Mouse (Mus musculus) heart, postnatal 4 days (tissue): ENCODE results near the gene Slc2a13. TPM values are rescaled to one million over a fixed set of nuclear protein-coding genes. Genes with fewer than 3 reads are reported as not detected.

Experiments
- DNase-seq: peaks from one replicate; pipeline ENCODE4 v3.0.0; 2021
- total RNA-seq, 2 experiments: library from RNA; stranded (reverse); gene quantifications; 2 replicates each; pipeline ENCODE4 v1.2.3; 2021

Gene Slc2a13
- total RNA-seq, 2 experiments from 2014 or later: 3.2 to 3.3 TPM

DNA sequence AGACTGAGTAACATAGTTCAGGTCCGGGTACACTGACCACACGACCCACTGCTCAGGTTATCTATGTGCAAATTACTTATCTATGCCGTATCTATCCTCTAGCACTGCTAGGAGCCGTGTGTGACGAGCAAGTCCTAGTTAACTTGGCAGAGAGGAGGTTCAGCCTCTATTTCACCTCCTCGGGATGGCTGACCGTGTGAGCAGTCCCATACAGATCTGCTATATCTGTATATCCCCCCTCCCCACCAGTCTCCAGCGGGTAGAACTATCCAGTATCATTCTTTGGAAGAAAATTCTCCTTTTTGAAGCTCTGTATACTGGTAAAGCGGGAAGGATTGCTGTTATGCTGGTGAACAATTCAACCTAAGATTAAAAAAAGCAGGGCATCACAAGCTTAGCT is 70.8 kb downstream of the Slc2a13 start:
- no peak for DNase-seq

DNA sequence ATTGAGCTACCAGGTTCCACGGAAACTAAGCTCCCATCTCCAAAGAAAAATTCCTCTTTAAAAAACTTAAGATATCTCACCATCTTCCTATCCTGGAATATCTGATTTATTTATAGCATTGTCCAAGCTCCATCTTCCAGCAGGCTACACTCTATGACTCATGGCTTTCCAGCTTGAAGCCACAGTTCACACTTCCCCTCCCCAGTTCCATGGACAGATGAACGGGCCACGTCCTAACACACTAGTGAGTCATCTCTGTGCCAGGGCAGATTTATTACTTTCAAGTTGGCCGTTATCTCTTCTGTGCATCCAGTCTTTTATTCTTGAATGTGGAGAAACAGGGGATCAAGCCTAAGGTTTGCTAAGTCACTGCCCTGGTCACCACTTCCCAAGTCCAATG is 78.0 kb downstream of the Slc2a13 start:
- no peak for DNase-seq

- no peak for DNase-seq
These were observed 93.0 kb downstream of the Slc2a13 start for GRCm38 (mm10) chr15:91479924-91480615.

GRCm38 (mm10) chr15:91477766-91478165 is 95.3 kb downstream of the Slc2a13 start:
- DNase-seq: peak; percentile 63

DNA sequence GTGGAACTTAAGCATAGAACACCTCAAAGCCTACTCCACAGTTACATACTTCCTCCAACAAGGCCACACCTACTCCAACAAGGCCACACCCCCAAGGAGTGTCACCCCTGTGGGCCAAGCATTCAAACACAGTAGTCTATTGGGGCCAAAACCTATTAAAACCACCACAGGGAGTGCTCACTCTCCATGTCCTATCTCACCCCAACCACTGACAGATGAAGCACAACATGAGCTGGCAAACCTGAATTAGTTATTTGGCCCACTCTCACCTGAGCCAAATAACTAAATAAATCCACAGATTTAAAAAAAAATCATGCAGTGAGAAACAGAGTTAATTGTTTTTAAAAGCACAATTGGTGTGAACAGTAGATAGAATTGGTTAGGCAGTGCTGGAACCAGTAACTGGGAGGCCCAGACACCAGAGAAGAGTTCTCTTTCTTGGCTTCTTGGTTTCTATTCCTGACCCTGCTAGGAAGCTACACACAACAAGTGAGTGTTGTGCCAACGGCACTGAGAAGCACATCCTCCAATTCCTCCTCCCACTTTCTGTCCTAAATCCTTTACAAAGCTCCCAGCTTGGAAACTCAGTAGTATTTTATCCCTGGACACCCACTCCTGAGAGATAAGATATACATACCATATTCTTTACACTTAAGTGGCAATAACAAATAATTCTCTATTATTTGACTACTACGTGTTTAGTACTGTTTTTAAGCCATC is 99.2 kb downstream of the Slc2a13 start:
- DNase-seq: no peak

DNA sequence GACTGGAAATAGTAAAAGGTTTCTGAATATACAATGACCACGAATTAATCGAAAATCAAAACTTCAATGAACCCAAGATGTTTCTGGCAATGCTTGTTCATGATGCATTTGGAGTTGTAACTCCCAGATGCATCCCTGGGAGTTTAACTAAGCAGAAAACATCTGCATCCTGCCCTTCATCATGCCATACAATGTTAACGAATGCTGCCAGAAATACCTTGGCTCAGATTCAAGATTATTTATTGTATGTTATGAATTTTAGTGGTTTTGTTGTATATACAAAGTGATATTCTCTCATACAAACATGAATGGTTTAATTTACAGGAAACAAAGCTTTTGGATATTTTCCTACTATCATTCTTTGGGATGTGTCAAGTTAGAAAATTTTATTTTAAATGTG is 107.7 kb downstream of the Slc2a13 start:
- no peak for DNase-seq

- no peak for DNase-seq
These were observed 109.1 kb downstream of the Slc2a13 start for GRCm38 (mm10) chr15:91463857-91464435.

DNA sequence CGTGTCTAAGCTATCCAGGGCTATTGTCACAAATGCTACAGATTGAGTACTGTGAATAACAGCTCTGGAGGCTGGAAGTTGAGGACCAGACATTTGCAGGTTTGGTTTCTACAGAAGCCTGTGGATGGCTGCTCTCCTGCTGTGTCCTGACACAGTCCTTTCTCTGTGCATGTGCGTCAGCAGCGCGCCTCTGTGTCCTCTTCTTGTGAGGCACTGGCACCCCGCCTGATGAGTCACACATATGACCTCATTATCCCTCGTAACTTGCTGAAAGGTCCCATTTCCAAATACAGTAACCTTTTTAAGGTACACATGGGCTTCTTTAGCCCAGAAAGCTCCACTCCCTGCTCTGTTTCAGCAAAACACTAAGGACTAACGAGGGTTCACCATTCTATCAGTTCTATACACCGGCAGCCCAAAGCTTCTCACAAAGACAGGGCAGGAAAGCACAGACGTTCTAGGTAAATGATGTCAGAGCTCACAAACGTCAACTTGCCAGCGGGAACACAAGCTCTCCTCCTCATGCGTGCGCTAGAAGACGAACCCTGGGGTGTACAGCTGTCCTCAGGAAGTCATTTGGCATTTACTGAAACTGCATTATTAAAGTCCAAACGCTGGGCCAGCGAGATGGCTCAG is 109.9 kb downstream of the Slc2a13 start:
- DNase-seq: peak; percentile 36

DNA sequence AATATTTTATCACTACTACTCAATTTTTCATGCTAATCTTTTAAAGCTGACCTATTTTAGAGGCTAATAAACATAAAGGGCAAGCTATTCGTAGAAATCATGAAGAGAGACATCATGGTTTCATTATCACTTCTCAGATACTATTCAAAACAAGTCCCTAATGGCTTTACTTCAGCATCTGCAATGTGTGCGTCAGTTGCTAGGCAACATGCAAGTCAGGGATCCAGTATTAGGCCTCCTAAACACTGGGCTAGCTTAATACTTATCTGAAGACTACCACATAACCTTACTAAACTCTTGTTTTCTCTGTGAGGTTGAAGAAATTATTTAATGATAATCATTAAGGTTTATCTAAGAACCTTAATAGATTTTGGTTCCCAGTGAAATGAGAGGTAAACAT is 111.1 kb downstream of the Slc2a13 start:
- no peak for DNase-seq

DNA sequence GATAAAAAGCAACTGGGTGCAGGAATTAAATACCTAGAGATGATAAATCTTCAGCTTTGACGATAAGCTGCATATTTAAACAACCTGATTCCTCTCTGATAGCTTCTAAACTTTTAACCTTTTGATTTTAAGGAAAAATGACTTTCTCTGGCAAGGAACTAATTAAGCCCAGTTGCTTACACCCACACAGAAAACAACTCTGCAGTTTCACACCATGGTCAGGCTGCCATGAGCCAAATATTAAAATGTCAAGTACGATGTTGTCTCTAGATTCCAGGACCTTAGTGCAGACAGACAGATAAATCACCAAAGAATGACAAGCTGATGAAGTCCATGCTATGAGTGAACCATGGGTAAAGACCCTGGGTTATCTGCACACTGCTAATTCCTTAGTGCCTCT is 115.9 kb downstream of the Slc2a13 start:
- no peak for DNase-seq

GRCm38 (mm10) chr15:91445399-91445798 is 127.7 kb downstream of the Slc2a13 start:
- no peak for DNase-seq

DNA sequence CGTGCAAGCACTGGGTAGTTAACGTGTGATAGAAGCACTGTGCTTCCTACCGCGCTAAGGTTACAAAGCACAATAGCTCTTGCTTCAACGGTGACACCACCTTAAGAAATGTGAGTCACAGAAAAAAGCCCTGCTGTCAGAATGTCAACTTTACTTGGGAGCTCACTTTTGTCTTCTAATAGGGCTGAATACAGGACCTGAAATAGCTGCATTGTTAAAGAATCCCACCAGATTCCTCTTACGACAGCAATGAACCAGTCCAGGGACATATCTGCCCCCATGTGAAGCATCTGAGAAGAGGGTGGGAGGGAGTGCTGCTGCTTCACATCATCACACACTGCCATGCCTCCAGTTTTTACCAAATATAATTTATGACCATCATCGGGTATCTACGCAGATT is 129.6 kb downstream of the Slc2a13 start:
- no peak for DNase-seq

- no peak for DNase-seq
These were observed 133.2 kb downstream of the Slc2a13 start for GRCm38 (mm10) chr15:91439883-91440282.

- no peak for DNase-seq
These were observed 147.6 kb downstream of the Slc2a13 start for GRCm38 (mm10) chr15:91425426-91425825.

- no peak for DNase-seq
These were observed 166.1 kb downstream of the Slc2a13 start for GRCm38 (mm10) chr15:91406979-91407378.

DNA sequence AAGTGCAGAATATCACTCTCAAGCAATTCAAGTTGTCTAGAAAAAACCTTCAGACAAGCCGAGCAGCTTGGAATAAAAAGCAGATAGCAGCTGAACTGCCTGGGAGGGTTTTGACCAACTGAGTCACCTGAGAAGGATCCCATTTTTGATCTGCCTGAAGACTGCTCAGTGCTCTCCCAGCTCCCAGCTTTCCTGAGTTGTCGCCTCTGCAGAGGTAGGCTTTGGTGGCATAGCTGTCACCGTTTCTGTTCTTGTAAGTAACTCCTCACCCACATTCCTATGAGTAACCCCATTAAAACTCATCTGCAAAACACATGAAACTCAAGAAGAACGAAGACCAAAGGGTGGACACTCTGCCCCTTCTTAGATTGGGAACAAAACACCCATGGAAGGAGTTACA is 177.9 kb downstream of the Slc2a13 start:
- no peak for DNase-seq

DNA sequence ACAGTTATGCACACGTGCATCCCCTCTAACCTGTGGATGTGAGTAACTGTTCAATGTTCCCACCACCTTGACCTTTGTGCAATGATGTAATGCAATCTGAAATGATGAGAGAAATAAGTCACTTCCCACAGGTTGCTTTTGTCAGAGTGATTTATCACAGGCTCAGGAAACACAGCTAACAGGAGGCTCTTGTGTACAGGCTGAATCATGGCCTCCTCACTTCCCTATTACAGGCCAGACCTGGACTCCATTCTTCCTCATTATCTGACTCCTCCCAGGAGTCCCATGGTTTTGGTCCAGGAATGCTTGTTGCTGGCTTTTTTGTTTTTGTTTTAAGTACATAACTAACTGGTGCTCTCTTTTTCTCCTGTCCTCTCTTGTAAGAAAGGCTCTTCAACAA is 189.4 kb downstream of the Slc2a13 start:
- no peak for DNase-seq

GRCm38 (mm10) chr15:91382606-91383005 is 190.5 kb downstream of the Slc2a13 start:
- no peak for DNase-seq

- no peak for DNase-seq
These were observed 191.2 kb downstream of the Slc2a13 start for GRCm38 (mm10) chr15:91381864-91382263.

GRCm38 (mm10) chr15:91378751-91379325 is 194.2 kb downstream of the Slc2a13 start:
- no peak for DNase-seq

DNA sequence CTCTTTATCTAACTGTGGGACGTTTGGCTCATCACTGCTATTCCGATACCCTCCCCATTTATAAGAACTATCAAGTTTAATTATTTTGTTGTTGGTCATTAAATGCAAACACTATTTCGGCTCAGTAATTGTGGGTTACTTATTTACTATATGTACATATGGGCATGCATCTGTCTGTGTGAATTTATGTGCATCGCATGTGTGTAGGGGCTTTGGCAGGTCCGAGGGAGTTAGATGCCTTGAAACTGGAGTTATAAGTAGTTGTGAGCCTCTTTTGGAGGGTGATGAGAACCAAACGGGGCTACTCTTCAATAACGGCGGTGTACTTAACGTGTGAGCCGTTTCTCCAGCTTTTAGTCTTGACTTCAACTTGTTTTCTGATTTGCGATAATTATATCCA is 195.5 kb downstream of the Slc2a13 start:
- no peak for DNase-seq

- no peak for DNase-seq
These were observed 196.0 kb downstream of the Slc2a13 start for GRCm38 (mm10) chr15:91377105-91377504.

DNA sequence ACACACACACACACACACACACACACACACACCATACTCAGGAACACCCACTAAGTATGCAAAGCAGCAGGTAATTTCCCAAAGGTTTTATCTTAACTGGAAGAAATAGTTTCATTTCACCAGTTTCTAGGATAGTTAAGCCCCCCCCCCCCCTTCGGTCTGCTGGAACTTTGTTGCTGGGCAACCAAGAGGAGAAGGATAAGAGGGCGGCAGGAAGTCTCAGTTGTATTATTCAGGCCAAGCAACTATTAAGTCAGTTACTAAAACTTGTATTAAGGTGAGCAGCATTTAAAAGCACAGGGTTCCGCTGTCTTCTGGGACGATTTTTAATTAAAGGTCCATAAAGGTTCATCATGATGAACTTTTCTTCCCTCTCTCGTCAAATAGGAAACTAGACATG is 198.6 kb downstream of the Slc2a13 start:
- DNase-seq: no peak
